Mouse (Mus musculus): Measurements from ENCODE around the gene Il2rb.

Il2rb gene

DNA sequence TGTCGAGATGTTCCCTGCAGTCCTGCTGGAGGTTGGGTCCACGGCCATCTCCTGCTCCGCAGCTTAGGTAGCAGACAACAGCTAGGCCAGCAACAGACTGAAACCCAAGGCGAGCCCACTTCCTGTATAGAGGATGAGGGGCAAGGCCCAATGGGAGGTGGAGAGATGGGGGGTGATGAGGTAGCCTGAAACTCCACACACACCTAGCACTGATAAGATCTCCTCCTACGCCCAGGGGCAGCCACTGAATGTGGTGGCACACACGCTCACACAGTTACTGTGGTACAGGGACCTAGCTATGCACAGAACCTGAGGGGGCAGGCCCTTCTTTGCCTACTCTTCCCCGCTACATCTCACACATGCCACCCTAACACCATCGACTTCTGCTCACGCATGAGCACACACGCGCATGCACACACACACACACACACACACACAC is at the start of gene Il2rb:
Gene Il2rb, minus strand, starts transcription at position 304 of the 439 bp plus-strand sequence.
- no peak for DNase-seq (ENCODE audit: low read depth, low spot score)

- DNase-seq (ENCODE audit: low read depth, low spot score) = peak; percentile 67
Observed at GRCm38 (mm10) chr15:78544561-78545001, 49.5 kb upstream of the Il2rb start, which contains the start of gene Sstr3. Gene Sstr3 (minus strand): TSS chr15:78544685.

DNA sequence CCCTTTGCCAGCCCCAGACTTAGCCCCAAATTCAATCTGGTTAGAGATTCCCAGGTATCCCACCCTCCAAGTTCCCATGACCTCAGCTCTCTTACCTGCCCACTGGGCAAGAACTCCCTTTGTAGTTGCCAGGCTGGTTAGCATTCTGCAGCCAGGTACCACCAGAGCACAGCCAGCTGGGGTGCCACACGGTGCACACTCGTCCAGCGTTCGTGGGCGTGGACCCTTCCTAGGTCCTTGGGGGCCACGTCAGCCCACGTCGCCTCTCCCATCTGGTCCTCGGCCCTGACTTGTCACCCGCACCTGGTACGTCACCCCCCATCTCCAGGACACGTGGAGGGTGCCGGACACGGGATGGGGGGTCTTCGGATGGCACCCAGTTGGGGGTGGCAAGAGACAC is 49.0 kb upstream of the Il2rb start:
- DNase-seq (ENCODE audit: low read depth, low spot score) = no peak

GRCm38 (mm10) chr15:78542767-78543303 is 47.8 kb upstream of the Il2rb start:
- peak; percentile 60 for DNase-seq (ENCODE audit: low read depth, low spot score)

GRCm38 (mm10) chr15:78542098-78542766 is 47.2 kb upstream of the Il2rb start:
- DNase-seq (ENCODE audit: low read depth, low spot score) = no peak

DNA sequence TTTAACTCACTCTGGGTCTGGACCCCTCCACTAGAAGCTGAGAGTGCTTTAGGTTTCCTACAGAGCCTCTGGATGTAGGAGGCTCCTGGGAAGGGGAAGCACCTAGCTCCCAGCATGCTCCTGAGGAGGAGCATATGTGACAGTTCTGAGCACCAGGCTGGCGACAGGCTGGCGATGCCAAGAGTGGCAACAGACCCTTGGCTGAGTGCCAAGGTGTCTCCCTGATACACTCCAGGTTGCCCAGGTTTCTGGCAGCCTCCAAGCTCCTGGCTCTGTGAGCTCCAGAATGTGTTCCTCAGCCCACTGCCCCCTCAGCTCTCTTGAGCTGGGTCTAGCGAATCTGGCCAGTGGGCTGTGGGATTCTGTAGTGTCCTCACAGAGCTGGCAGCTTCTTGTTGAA is 46.5 kb upstream of the Il2rb start:
- peak; percentile 21 for DNase-seq (ENCODE audit: low read depth, low spot score)

DNA sequence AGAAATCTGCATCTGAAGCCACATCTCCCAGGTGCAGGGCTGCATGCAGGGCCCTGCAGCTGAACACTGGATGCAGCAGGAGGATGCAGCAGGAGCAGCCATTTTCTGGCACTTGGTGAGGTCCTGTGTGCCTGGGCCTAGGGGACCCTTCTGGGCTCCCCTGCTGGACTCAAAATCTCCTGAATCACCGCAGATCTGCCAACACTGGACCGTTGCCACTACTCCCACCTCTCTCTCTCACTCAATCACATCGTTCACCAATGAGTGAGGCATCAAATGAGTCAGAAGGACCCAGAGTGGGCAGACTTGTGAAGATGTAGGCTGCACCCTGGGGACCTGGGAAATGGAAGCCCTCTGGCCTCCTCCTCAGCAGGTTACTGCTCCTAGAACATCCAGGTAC is 46.0 kb upstream of the Il2rb start:
- peak; percentile 26 for DNase-seq (ENCODE audit: low read depth, low spot score)

- DNase-seq (ENCODE audit: low read depth, low spot score) = no peak
Observed at GRCm38 (mm10) chr15:78535723-78536421, 40.8 kb upstream of the Il2rb start.

- no peak for DNase-seq (ENCODE audit: low read depth, low spot score)
Observed at GRCm38 (mm10) chr15:78533346-78533835, 38.3 kb upstream of the Il2rb start.

DNA sequence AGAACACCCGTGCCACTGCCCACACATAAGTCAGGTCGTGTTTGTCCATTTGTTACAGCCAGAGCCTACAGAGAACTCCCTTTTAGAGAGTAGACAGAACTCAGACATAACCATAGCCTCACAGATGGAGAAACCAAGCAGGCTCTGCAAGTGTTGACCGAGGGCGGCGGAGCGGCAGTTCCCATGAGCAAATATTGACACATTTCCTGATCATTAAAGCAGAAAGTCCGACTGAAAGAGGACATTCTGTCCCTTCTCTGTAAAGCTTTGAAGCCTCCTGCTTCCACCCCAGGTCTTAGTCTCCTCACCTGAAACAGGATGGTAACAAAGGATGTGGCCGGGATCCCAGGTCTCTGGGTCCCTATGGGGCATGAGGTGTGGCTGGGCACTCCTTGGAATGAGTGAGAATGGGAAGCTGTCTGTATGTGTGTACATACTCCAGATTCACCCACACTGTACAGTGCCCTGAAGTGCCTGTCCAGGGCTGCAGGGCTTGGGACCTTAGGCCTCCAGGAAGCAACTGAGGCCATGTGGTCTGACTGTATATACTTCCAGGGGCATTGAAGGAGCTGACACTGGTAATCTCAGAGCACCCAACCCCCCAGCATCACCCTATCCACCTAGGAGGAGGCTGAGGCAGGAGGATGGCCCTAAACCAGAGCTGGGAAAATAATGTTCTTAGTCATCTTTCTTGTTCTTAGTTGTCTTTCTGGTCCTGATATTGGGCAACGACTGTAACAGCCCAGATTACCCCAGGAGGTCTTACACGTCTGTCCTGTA is 37.7 kb upstream of the Il2rb start:
- DNase-seq (ENCODE audit: low read depth, low spot score) = no peak

DNA sequence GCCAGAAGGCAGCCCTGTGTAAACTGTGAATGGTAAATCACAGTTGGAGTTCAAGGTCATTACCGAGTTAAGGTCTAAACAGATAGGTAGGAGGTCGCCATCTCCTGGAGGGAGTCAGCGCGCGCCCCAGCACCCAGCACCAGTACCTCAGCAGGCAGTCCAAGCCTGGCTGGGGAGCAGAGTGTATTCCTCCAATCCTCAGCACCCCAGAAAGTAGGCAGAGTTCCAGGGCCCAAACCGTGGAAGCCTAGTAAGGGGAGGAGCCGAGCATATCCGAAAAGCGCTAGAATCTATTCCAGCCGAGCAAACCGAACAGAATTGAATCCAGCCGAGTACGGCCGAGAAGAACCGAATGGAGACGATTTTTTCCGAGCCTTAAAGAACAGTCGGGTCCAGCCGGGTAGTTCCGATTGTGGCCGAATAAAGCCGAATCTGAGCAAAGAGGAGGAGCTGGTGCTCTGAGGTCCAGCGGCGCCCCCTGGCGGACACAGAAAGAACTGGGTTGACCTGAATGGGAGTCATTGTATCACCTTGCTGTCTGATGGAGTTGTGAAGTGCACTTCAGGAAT is 36.9 kb upstream of the Il2rb start:
- peak; percentile 97 for DNase-seq (ENCODE audit: low read depth, low spot score)

DNA sequence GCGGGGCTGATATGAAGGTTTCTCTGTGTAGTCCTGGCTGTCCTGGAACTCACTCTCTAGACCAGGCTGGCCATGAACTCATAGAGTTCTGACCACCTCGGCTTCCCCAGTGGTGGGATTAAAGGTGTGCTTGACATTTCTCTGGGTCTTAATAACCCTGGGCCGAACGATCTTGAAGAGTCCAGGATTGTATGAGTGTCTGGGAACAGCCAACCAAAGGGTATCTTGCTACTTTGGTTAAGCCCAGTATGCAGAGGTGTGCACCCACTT is 36.3 kb upstream of the Il2rb start:
- DNase-seq (ENCODE audit: low read depth, low spot score) = no peak

DNA sequence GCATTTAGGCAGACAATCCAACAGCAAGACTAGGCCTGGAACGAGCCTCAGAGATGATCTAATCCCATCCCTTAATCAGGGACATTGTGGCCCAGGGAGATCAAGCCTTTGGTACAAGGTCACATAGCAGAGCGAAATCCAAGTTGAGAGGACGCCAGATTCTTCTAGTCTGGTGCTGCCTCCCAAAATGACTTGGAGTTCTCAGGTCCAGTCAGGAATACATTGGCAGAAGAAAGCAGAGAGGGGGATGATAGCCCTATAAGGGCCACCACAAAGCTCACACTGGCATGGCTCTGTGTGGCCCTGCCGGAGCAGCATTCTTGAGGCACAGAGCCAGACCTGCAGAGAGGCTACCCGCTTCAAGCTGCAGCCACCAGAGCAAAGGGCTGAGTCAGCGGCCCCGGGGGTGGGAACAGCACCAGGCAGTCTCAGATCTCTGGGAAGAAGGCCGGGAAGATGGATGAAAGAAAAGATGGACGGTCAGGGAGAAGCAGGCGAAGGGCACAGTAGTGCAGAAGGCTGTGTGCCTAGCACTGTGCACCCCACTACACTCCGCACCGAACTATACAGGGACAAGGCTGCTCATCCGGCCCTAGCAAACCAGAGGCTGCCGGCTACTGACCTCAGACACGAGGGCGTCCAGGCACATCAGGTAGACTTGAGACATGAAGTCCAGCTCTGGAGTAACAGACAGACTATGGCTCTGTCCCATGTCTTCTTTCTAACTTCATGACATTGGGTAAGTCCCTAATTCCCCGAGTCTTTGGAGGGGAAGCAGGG is 35.8 kb upstream of the Il2rb start, which contains the start of gene C1qtnf6:
Gene C1qtnf6, minus strand, starts transcription at position 746 of the 780 bp plus-strand sequence.
- DNase-seq (ENCODE audit: low read depth, low spot score) = no peak

GRCm38 (mm10) chr15:78530141-78530540 is 35.1 kb upstream of the Il2rb start:
- no peak for DNase-seq (ENCODE audit: low read depth, low spot score)

- peak; percentile 50 for DNase-seq (ENCODE audit: low read depth, low spot score)
Observed at GRCm38 (mm10) chr15:78529428-78529990, 34.4 kb upstream of the Il2rb start.

DNA sequence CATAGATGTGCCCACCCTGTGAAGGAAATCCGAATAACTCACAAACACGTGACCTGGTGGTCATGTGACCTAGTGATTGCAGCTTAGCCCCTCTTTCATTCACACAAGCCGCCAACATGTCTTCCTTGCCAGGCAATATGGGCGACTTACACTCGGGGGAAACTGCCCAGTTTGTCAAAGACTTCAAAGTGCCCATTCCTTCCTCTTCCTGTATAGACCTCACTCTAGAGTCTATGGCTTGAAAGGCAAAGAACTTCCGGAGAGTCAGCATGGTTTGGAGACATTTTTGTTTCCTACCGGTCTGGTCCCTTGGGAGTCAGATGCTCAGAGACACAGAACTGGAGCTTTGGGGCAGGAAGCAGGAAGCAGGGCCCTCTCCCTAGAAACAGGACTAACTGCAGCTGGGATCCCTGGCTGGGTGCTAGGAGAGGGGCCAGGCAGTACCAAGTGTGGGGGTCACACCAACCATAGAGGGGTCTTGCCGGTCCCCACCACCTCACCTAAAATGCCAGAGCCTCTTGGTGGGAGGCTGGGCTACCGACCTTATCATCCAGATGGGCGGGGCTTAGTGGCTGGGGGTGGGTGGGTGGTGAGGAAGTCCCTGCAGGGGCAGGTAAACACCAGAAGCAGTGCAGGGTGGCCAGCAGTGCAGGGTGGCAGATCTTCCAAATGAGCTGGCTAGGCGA is 33.8 kb upstream of the Il2rb start:
- DNase-seq (ENCODE audit: low read depth, low spot score) = no peak

DNA sequence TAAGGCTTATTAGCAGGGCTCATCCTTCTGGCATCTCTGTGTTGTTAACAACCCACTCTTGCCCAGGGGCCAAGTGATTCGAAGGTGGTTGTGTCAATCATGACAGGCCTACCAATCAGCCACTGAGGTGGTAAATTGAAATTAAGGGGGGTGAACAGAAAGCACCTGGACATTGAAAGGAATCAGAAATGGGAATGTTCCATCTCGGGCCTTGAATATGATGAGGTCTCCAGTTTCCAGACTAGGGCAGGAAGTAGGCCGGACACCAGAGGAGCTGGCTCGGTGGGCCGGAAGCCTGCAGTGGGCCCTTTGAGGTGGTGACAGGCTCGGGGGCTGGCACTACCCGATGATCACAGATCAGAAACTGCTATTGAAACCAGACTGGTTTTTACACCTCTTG is 32.9 kb upstream of the Il2rb start:
- DNase-seq (ENCODE audit: low read depth, low spot score) = no peak

GRCm38 (mm10) chr15:78524163-78524562 is 29.1 kb upstream of the Il2rb start:
- DNase-seq (ENCODE audit: low read depth, low spot score) = no peak

DNA sequence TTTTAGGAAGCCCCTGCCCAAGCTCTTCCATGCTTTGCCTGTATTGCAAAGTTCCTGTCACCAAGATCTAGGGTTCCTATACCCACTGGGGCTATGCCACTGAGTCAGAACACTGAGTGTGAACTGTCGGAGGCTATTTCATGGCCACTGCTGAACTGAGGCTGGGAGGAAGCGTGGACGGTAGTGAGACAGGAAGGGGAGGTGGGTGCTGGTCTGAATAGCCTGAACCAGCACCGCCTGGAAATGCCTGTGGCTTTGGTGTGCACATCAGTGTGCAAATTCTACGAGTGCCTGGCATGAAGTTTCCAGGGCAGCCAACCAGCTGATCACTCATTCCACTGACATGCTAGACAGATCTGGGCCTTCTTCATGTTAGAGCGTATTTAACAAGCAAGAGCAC is 26.8 kb upstream of the Il2rb start:
- no peak for DNase-seq (ENCODE audit: low read depth, low spot score)

DNA sequence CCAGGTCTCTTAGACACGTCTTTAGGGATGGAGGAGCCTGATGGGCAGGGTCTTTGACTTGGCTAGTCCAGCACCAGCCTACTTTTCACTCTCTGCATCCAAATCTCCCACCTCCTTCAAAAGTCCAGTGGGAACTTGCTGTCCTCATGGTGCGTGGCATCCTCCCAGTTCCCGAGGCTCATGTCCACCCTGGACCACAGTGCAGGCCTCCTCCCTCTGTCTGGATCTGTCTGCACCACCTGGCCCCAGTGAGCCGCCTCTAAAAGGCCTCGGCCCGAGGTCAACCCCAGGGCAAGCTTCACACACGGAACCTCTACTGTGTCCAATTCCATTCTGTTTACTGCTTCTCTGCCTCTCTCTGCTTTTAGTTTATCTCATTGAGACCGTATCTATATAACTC is 26.3 kb upstream of the Il2rb start:
- DNase-seq (ENCODE audit: low read depth, low spot score) = no peak
